Mouse (Mus musculus) hindbrain, embryonic 16.5 days (tissue): ENCODE data around the gene Nptxr. TPM values are rescaled to one million over a fixed set of nuclear protein-coding genes. Genes with fewer than 3 reads are reported as not detected.

Experiments used
- ATAC-seq: fragments of 200-750 bp; cut with Nextera tagmentation; 2 replicates; pipeline ENCODE4 v1.8.0; 2017; ENCODE audit warnings: moderate TSS enrichment, moderate library complexity
- H3K27ac ChIP-seq: fragments of 300-500 bp; sonication (generic); 2 replicates; pipeline ENCODE4 v1.5.1; 2014; ENCODE audit warnings: low read depth, mild to moderate bottlenecking, control low read depth, low read length, moderate library complexity
- H3K27me3 ChIP-seq: fragments of 300-500 bp; sonication (generic); replicated peaks from 2 replicates; pipeline ENCODE4 v1.6.1; 2014; ENCODE audit warnings: low read length; ENCODE audit not compliant: control insufficient read depth, insufficient read depth
- H3K36me3 ChIP-seq: fragments of 300-500 bp; sonication (generic); 2 replicates; pipeline ENCODE4 v1.6.1; 2014; ENCODE audit warnings: mild to moderate bottlenecking, low read length, moderate library complexity, mixed read lengths; ENCODE audit not compliant: control insufficient read depth, insufficient read depth
- H3K4me1 ChIP-seq: fragments of 300-500 bp; sonication (generic); 2 replicates; pipeline ENCODE4 v1.6.1; 2014; ENCODE audit warnings: low read depth, low read length; ENCODE audit not compliant: control insufficient read depth, insufficient read depth
- H3K4me2 ChIP-seq: fragments of 300-500 bp; sonication (generic); 2 replicates; pipeline ENCODE4 v1.6.1; 2014; ENCODE audit warnings: mild to moderate bottlenecking, low read length, control low read depth, moderate library complexity
- H3K4me3 ChIP-seq: fragments of 300-500 bp; sonication (generic); 2 replicates; pipeline ENCODE4 v1.5.1; 2014; ENCODE audit warnings: mild to moderate bottlenecking, low read length, control low read depth, moderate library complexity
- H3K9ac ChIP-seq: fragments of 300-500 bp; sonication (generic); 2 replicates; pipeline ENCODE4 v1.6.1; 2014; ENCODE audit warnings: low read depth, mild to moderate bottlenecking, control low read depth, low read length, moderate library complexity
- H3K9me3 ChIP-seq: fragments of 300-500 bp; sonication (generic); 2 replicates; pipeline ENCODE4 v1.6.1; 2014; ENCODE audit warnings: mild to moderate bottlenecking, low read length, moderate library complexity; ENCODE audit not compliant: control insufficient read depth
- WGBS: fragments of 180-500 bp; shearing (Covaris S2); extraction: QIAGEN DNeasy Blood & Tissue Kit; methylation state at CpG from one replicate; pipeline ENCODE4 v1.1.7; 2014; 5-methylcytosine and 5-hydroxymethylcytosine counted together
- polyA plus RNA-seq: library from polyadenylated mRNA; unstranded; fragments of >200 nt; fragmentation: Nextera tagmentation; extraction: Ambion mirVana; gene quantifications from 2 replicates; pipeline ENCODE4 v1.2.1, GENCODE M21; 2015

Nptxr gene
- polyA plus RNA-seq, 1 experiment from 2014 or later = 44.1 TPM

GRCm38 (mm10) chr15:79787815-79788214 lies 16.8 kb downstream of the Nptxr start:
- Histone ChIP-seq H3K4me3 (no peak overlapping the region), H3K36me3 (peaks cover 4% of the 10 kb centered on the region), H3K4me2 (no peak overlapping the region), H3K27me3 (no peaks in the 10 kb centered on the region), H3K4me1 (peaks cover 3% of the 10 kb centered on the region; the same call in 1 of the 2 replicates), H3K9ac (no peak overlapping the region; the same call in 1 of the 2 replicates), H3K27ac (peak overlapping the region; percentile 34; the same call in 1 of the 2 replicates), H3K9me3 (no peaks in the 10 kb centered on the region)
- 34% methylated on average over 8 of the region's 8 CpGs for WGBS
- ATAC-seq = 0 out of 2 replicates have a peak, but pooled peaks have one; percentile 26

- Histone ChIP-seq H3K4me3 (no peak overlapping the region), H3K36me3 (peaks cover 4% of the 10 kb centered on the region; the same call in 1 of the 2 replicates), H3K27ac (no peak overlapping the region), H3K4me2 (no peak overlapping the region), H3K9me3 (no peaks in the 10 kb centered on the region), H3K9ac (no peak overlapping the region), H3K4me1 (peaks cover 3% of the 10 kb centered on the region; the same call in 1 of the 2 replicates), H3K27me3 (no peaks in the 10 kb centered on the region)
- WGBS = 74% methylated on average over 1 of the region's 1 CpGs
- no peak for ATAC-seq
Measured at GRCm38 (mm10) chr15:79785056-79785455, 19.5 kb downstream of the Nptxr start.

GRCm38 (mm10) chr15:79777749-79778148 lies 26.8 kb downstream of the Nptxr start, which contains the start of gene Dnal4:
Dnal4 (minus strand) TSS chr15:79777849.
- Histone ChIP-seq H3K4me1 (peaks cover 9% of the 10 kb centered on the region), H3K4me3 (no peak within 1 kb of the TSS), H3K36me3 (no peaks in the 10 kb centered on the region), H3K27ac (no peak within 1 kb of the TSS), H3K9ac (no peak within 1 kb of the TSS), H3K4me2 (no peak within 1 kb of the TSS), H3K9me3 (no peaks in the 10 kb centered on the region), H3K27me3 (no peaks in the 10 kb centered on the region)
- no peak for ATAC-seq

- Histone ChIP-seq H3K4me1 (peaks cover 14% of the 10 kb centered on the region), H3K27ac (no peak overlapping the region), H3K9me3 (no peaks in the 10 kb centered on the region), H3K27me3 (no peaks in the 10 kb centered on the region), H3K36me3 (no peaks in the 10 kb centered on the region), H3K9ac (no peak overlapping the region), H3K4me3 (no peak overlapping the region), H3K4me2 (no peak overlapping the region)
- WGBS = 69% methylated on average over 7 of the region's 7 CpGs
- no peak for ATAC-seq
Measured at GRCm38 (mm10) chr15:79775662-79776061, 28.9 kb downstream of the Nptxr start.

- peak overlapping the region; percentile 83 for H3K27ac ChIP-seq
- no peaks in the 10 kb centered on the region for H3K27me3 ChIP-seq
- no peaks in the 10 kb centered on the region for H3K36me3 ChIP-seq
- WGBS = under 1% methylated on average over 50 of the region's 50 CpGs
- H3K4me2 ChIP-seq = peak overlapping the region; percentile 83
- H3K4me3 ChIP-seq = peak overlapping the region; percentile 88
- no peaks in the 10 kb centered on the region for H3K9me3 ChIP-seq
- peak; percentile 99 for ATAC-seq
- H3K4me1 ChIP-seq = peaks cover 14% of the 10 kb centered on the region
- H3K9ac ChIP-seq = peak overlapping the region; percentile 84
Measured at GRCm38 (mm10) chr15:79774117-79775027, 30.2 kb downstream of the Nptxr start.

GRCm38 (mm10) chr15:79770629-79771240 lies 33.8 kb downstream of the Nptxr start:
- Histone ChIP-seq H3K4me1 (peaks cover 19% of the 10 kb centered on the region), H3K4me2 (no peak overlapping the region), H3K9ac (no peak overlapping the region)

GRCm38 (mm10) chr15:79768302-79768701 lies 36.3 kb downstream of the Nptxr start:
- peaks cover 13% of the 10 kb centered on the region for H3K4me1 ChIP-seq
- H3K27ac ChIP-seq = no peak overlapping the region
- no peak for ATAC-seq
- H3K4me2 ChIP-seq = no peak overlapping the region
- no peaks in the 10 kb centered on the region for H3K9me3 ChIP-seq
- H3K9ac ChIP-seq = no peak overlapping the region
- no peak overlapping the region for H3K4me3 ChIP-seq
- WGBS = 57% methylated on average over 6 of the region's 6 CpGs
- no peaks in the 10 kb centered on the region for H3K27me3 ChIP-seq
- H3K36me3 ChIP-seq = no peaks in the 10 kb centered on the region

More at GRCm38 (mm10) chr15:79770629-79771240, 33.8 kb downstream of the Nptxr start:
- Histone ChIP-seq H3K4me3 (no peak overlapping the region), H3K9me3 (no peaks in the 10 kb centered on the region), H3K27me3 (no peaks in the 10 kb centered on the region), H3K27ac (no peak overlapping the region), H3K36me3 (no peaks in the 10 kb centered on the region)
- WGBS = 68% methylated on average over 21 of the region's 21 CpGs
- ATAC-seq = no peak

- peaks cover 3% of the 10 kb centered on the region; the same call in 1 of the 2 replicates for H3K36me3 ChIP-seq
- 77% methylated on average over 16 of the region's 16 CpGs for WGBS
- H3K4me1 ChIP-seq = peaks cover 12% of the 10 kb centered on the region
- H3K27me3 ChIP-seq = no peaks in the 10 kb centered on the region
- H3K9me3 ChIP-seq = no peaks in the 10 kb centered on the region
- H3K4me3 ChIP-seq = no peak overlapping the region
- H3K9ac ChIP-seq = no peak overlapping the region
- no peak overlapping the region for H3K4me2 ChIP-seq
- H3K27ac ChIP-seq = no peak overlapping the region
- ATAC-seq = no peak
Measured at GRCm38 (mm10) chr15:79767327-79767961, 37.1 kb downstream of the Nptxr start.
